Mouse (Mus musculus): ENCODE measurements around the gene Usp30. TPM values are rescaled to one million over a fixed set of nuclear protein-coding genes. Genes with fewer than 3 reads are reported as not detected.

Gene Usp30
- polyA plus RNA-seq, 1 experiment from 2014 or later: 20.0 TPM

GRCm38 (mm10) chr5:114040508-114040907, 24.8 kb upstream of the Usp30 start:
- 26% methylated on average over 8 of the region's 8 CpGs for WGBS
- no peak for DNase-seq

GRCm38 (mm10) chr5:114040911-114041310, 24.4 kb upstream of the Usp30 start:
- H3K4me2 ChIP-seq (ENCODE audit: low read length): no peak overlapping the region
- H3K4me3 ChIP-seq (replicated peaks; ENCODE audit: low read depth, low read length): no peak overlapping the region
- 59% methylated on average over 1 of the region's 1 CpGs for WGBS
- no peaks in the 10 kb centered on the region for H3K4me1 ChIP-seq (ENCODE audit: control insufficient read depth, insufficient read depth, low read length)
- H3K27ac ChIP-seq (replicated peaks; ENCODE audit: low read depth, low read length): no peak overlapping the region
- no peaks in the 10 kb centered on the region for H3K27me3 ChIP-seq (ENCODE audit: control insufficient read depth, insufficient read depth, low read length)
- H3K36me3 ChIP-seq (ENCODE audit: control insufficient read depth, insufficient read depth, low read length): peaks cover 69% of the 10 kb centered on the region
- no peaks in the 10 kb centered on the region for H3K9me3 ChIP-seq (ENCODE audit: control insufficient read depth, low read length)
- no peak for DNase-seq
- no peak overlapping the region for H3K9ac ChIP-seq (replicated peaks; ENCODE audit: low read length)
- no peak for ATAC-seq (ENCODE audit: low FRiP score, low TSS enrichment)

More at GRCm38 (mm10) chr5:114040508-114040907, 24.8 kb upstream of the Usp30 start:
- Histone ChIP-seq H3K9me3 (ENCODE audit: control insufficient read depth, low read length) (no peaks in the 10 kb centered on the region), H3K4me1 (ENCODE audit: control insufficient read depth, insufficient read depth, low read length) (no peaks in the 10 kb centered on the region), H3K9ac (replicated peaks; ENCODE audit: low read length) (no peak overlapping the region), H3K27me3 (ENCODE audit: control insufficient read depth, insufficient read depth, low read length) (no peaks in the 10 kb centered on the region), H3K36me3 (ENCODE audit: control insufficient read depth, insufficient read depth, low read length) (peaks cover 69% of the 10 kb centered on the region), H3K4me3 (replicated peaks; ENCODE audit: low read depth, low read length) (no peak overlapping the region), H3K27ac (replicated peaks; ENCODE audit: low read depth, low read length) (no peak overlapping the region), H3K4me2 (ENCODE audit: low read length) (no peak overlapping the region)
- ATAC-seq (ENCODE audit: low FRiP score, low TSS enrichment): no peak

- Histone ChIP-seq H3K27me3 (ENCODE audit: control insufficient read depth, insufficient read depth, low read length) (no peaks in the 10 kb centered on the region), H3K9ac (replicated peaks; ENCODE audit: low read length) (no peak overlapping the region), H3K27ac (replicated peaks; ENCODE audit: low read depth, low read length) (no peak overlapping the region), H3K9me3 (ENCODE audit: control insufficient read depth, low read length) (no peaks in the 10 kb centered on the region), H3K4me2 (ENCODE audit: low read length) (no peak overlapping the region), H3K4me3 (replicated peaks; ENCODE audit: low read depth, low read length) (no peak overlapping the region), H3K4me1 (ENCODE audit: control insufficient read depth, insufficient read depth, low read length) (no peaks in the 10 kb centered on the region), H3K36me3 (ENCODE audit: control insufficient read depth, insufficient read depth, low read length) (peaks cover 72% of the 10 kb centered on the region)
- no peak for ATAC-seq (ENCODE audit: low FRiP score, low TSS enrichment)
- WGBS: 22% methylated on average over 15 of the region's 15 CpGs
- DNase-seq: no peak
These were observed 23.8 kb upstream of the Usp30 start for GRCm38 (mm10) chr5:114041327-114041930.

GRCm38 (mm10) chr5:114043800-114044199, 21.5 kb upstream of the Usp30 start:
- Histone ChIP-seq H3K4me3 (replicated peaks; ENCODE audit: low read depth, low read length) (no peak overlapping the region), H3K27me3 (ENCODE audit: control insufficient read depth, insufficient read depth, low read length) (no peaks in the 10 kb centered on the region), H3K4me1 (ENCODE audit: control insufficient read depth, insufficient read depth, low read length) (no peaks in the 10 kb centered on the region), H3K36me3 (ENCODE audit: control insufficient read depth, insufficient read depth, low read length) (peaks cover 51% of the 10 kb centered on the region), H3K4me2 (ENCODE audit: low read length) (no peak overlapping the region), H3K9me3 (ENCODE audit: control insufficient read depth, low read length) (no peaks in the 10 kb centered on the region), H3K9ac (replicated peaks; ENCODE audit: low read length) (no peak overlapping the region), H3K27ac (replicated peaks; ENCODE audit: low read depth, low read length) (no peak overlapping the region)
- ATAC-seq (ENCODE audit: low FRiP score, low TSS enrichment) (no peak), DNase-seq (no peak)
- 89% methylated on average over 4 of the region's 4 CpGs for WGBS

GRCm38 (mm10) chr5:114045134-114045533, 20.1 kb upstream of the Usp30 start:
- Histone ChIP-seq H3K9ac (replicated peaks; ENCODE audit: low read length) (no peak overlapping the region), H3K9me3 (ENCODE audit: control insufficient read depth, low read length) (no peaks in the 10 kb centered on the region), H3K27me3 (ENCODE audit: control insufficient read depth, insufficient read depth, low read length) (no peaks in the 10 kb centered on the region), H3K4me3 (replicated peaks; ENCODE audit: low read depth, low read length) (no peak overlapping the region), H3K4me1 (ENCODE audit: control insufficient read depth, insufficient read depth, low read length) (no peaks in the 10 kb centered on the region), H3K27ac (replicated peaks; ENCODE audit: low read depth, low read length) (no peak overlapping the region), H3K4me2 (ENCODE audit: low read length) (no peak overlapping the region), H3K36me3 (ENCODE audit: control insufficient read depth, insufficient read depth, low read length) (peaks cover 49% of the 10 kb centered on the region)
- no peak for ATAC-seq (ENCODE audit: low FRiP score, low TSS enrichment)
- peak; percentile 35 for DNase-seq
- 70% methylated on average over 1 of the region's 1 CpGs for WGBS

- H3K27me3 ChIP-seq (ENCODE audit: control insufficient read depth, insufficient read depth, low read length): no peaks in the 10 kb centered on the region
- H3K9ac ChIP-seq (replicated peaks; ENCODE audit: low read length): no peak overlapping the region
- no peak overlapping the region for H3K4me3 ChIP-seq (replicated peaks; ENCODE audit: low read depth, low read length)
- H3K27ac ChIP-seq (replicated peaks; ENCODE audit: low read depth, low read length): no peak overlapping the region
- H3K4me2 ChIP-seq (ENCODE audit: low read length): no peak overlapping the region
- 63% methylated on average over 3 of the region's 3 CpGs for WGBS
- ATAC-seq (ENCODE audit: low FRiP score, low TSS enrichment): no peak
- no peaks in the 10 kb centered on the region for H3K9me3 ChIP-seq (ENCODE audit: control insufficient read depth, low read length)
- no peaks in the 10 kb centered on the region for H3K4me1 ChIP-seq (ENCODE audit: control insufficient read depth, insufficient read depth, low read length)
- DNase-seq: no peak
- H3K36me3 ChIP-seq (ENCODE audit: control insufficient read depth, insufficient read depth, low read length): peaks cover 47% of the 10 kb centered on the region
These were observed 19.1 kb upstream of the Usp30 start for GRCm38 (mm10) chr5:114046151-114046550.

GRCm38 (mm10) chr5:114046604-114047003, 18.7 kb upstream of the Usp30 start:
- H3K36me3 ChIP-seq (ENCODE audit: control insufficient read depth, insufficient read depth, low read length): peaks cover 47% of the 10 kb centered on the region
- no peak for DNase-seq
- H3K27ac ChIP-seq (replicated peaks; ENCODE audit: low read depth, low read length): no peak overlapping the region
- ATAC-seq (ENCODE audit: low FRiP score, low TSS enrichment): no peak
- no peaks in the 10 kb centered on the region for H3K27me3 ChIP-seq (ENCODE audit: control insufficient read depth, insufficient read depth, low read length)
- H3K4me2 ChIP-seq (ENCODE audit: low read length): no peak overlapping the region
- no peak overlapping the region for H3K9ac ChIP-seq (replicated peaks; ENCODE audit: low read length)
- WGBS: 55% methylated on average over 3 of the region's 3 CpGs
- no peaks in the 10 kb centered on the region for H3K9me3 ChIP-seq (ENCODE audit: control insufficient read depth, low read length)
- no peak overlapping the region for H3K4me3 ChIP-seq (replicated peaks; ENCODE audit: low read depth, low read length)
- no peaks in the 10 kb centered on the region for H3K4me1 ChIP-seq (ENCODE audit: control insufficient read depth, insufficient read depth, low read length)

- 85% methylated on average over 5 of the region's 5 CpGs for WGBS
- no peak for ATAC-seq (ENCODE audit: low FRiP score, low TSS enrichment)
- peaks cover 41% of the 10 kb centered on the region for H3K36me3 ChIP-seq (ENCODE audit: control insufficient read depth, insufficient read depth, low read length)
These were observed 18.1 kb upstream of the Usp30 start for GRCm38 (mm10) chr5:114047182-114047581.

GRCm38 (mm10) chr5:114048731-114049308, 16.4 kb upstream of the Usp30 start:
- Histone ChIP-seq H3K36me3 (ENCODE audit: control insufficient read depth, insufficient read depth, low read length) (peaks cover 33% of the 10 kb centered on the region), H3K27me3 (ENCODE audit: control insufficient read depth, insufficient read depth, low read length) (no peaks in the 10 kb centered on the region), H3K27ac (replicated peaks; ENCODE audit: low read depth, low read length) (no peak overlapping the region), H3K4me2 (ENCODE audit: low read length) (no peak overlapping the region), H3K4me1 (ENCODE audit: control insufficient read depth, insufficient read depth, low read length) (no peaks in the 10 kb centered on the region), H3K9me3 (ENCODE audit: control insufficient read depth, low read length) (no peaks in the 10 kb centered on the region), H3K4me3 (replicated peaks; ENCODE audit: low read depth, low read length) (no peak overlapping the region), H3K9ac (replicated peaks; ENCODE audit: low read length) (no peak overlapping the region)
- ATAC-seq (ENCODE audit: low FRiP score, low TSS enrichment) (no peak), DNase-seq (peak; percentile 34)
- WGBS: 57% methylated on average over 12 of the region's 12 CpGs

More at GRCm38 (mm10) chr5:114047182-114047581, 18.1 kb upstream of the Usp30 start:
- H3K9ac ChIP-seq (replicated peaks; ENCODE audit: low read length): no peak overlapping the region
- no peaks in the 10 kb centered on the region for H3K27me3 ChIP-seq (ENCODE audit: control insufficient read depth, insufficient read depth, low read length)
- H3K27ac ChIP-seq (replicated peaks; ENCODE audit: low read depth, low read length): no peak overlapping the region
- no peaks in the 10 kb centered on the region for H3K9me3 ChIP-seq (ENCODE audit: control insufficient read depth, low read length)
- DNase-seq: no peak
- no peak overlapping the region for H3K4me2 ChIP-seq (ENCODE audit: low read length)
- no peak overlapping the region for H3K4me3 ChIP-seq (replicated peaks; ENCODE audit: low read depth, low read length)
- no peaks in the 10 kb centered on the region for H3K4me1 ChIP-seq (ENCODE audit: control insufficient read depth, insufficient read depth, low read length)

Data from midbrain, embryonic 14.5 days (tissue).